12 mouse cellular contexts compared by ENCODE assay signal in genomic region chr2:160925203-160925602, GRCm38 (mm10). TPM values are rescaled to one million over a fixed set of nuclear protein-coding genes. Genes with fewer than 3 reads are reported as not detected.
DNase-seq lines count a peak whose midpoint lies in the region; TF ChIP-seq lines count a peak whose summit lies in the region.
"Had no signal": no experiment of that assay in that cellular context is flagged by ENCODE, and none has a peak within 500 bp of the region (broad histone marks: within the 10 kb centered on the region; RNA-seq: fewer than 3 reads in every experiment).

No protein-coding gene starts in this region.

- TF ChIP-seq CTCF in layer of hippocampus, adult 2 months (conservative IDR thresholded peaks at IDR 0.05) = no peak

- H3K27ac ChIP-seq in layer of hippocampus, adult 2 months = no peak overlapping the region
- H3K27ac ChIP-seq: embryonic facial prominence, embryonic 12.5 days had no signal

- peak; percentile 71 to 83 for DNase-seq in cerebellum, postnatal 10 days
- no peak for DNase-seq in cerebellum, adult 9-11 months
- DNase-seq in layer of hippocampus, adult 11-12 months (ENCODE audit: low spot score) = peak; percentile 41
- DNase-seq in layer of hippocampus, adult 2 months (ENCODE audit: low spot score in 2 of 2) = no peak
- DNase-seq in right cerebral cortex, postnatal 10 days (ENCODE audit: low spot score in 2 of 2) = peak; percentile 74
- DNase-seq in right cerebral cortex, postnatal 14 days = no peak
- DNase-seq in testis, postnatal 10 days (ENCODE audit: low spot score) = peak; percentile 59
- no peak for DNase-seq in neural tube, embryonic 10.5 days (ENCODE audit: extremely low spot score, low spot score)
- DNase-seq: cerebellum, adult 11-12 months had no signal

- no peak overlapping the region for H3K4me3 ChIP-seq in layer of hippocampus, adult 2 months
- H3K4me3 ChIP-seq: embryonic facial prominence, embryonic 12.5 days had no signal

RNA-seq across cellular contexts. Expression of gene Emilin3, which starts 13.1 kb away (rescaled TPM):
- under 1 TPM; 0.28 to 0.29 TPM for total RNA-seq in layer of hippocampus, adult 2 months (2021)
- total RNA-seq: granulocyte monocyte progenitor cell, adult 5-6 weeks; monocyte, adult 5-6 weeks had no signal

RNA-seq across cellular contexts. Expression of gene Lpin3, which starts 44.7 kb away (rescaled TPM):
- 1 to 10 TPM in 1 of 2 experiments, under 1 TPM in 1; 0.97 to 1.0 TPM for total RNA-seq in layer of hippocampus, adult 2 months (2021)
- total RNA-seq: granulocyte monocyte progenitor cell, adult 5-6 weeks; monocyte, adult 5-6 weeks had no signal

RNA-seq across cellular contexts. Expression of gene Zhx3, which starts 52.4 kb away (rescaled TPM):
- 100 to 1,000 TPM; 111 to 116 TPM for total RNA-seq in layer of hippocampus, adult 2 months (2021)

Comparison
In these comparisons a context has a peak if more than half of its experiments do, and no peak if none do; other contexts are left out.
1. DNase-seq: peak in cerebellum, postnatal 10 days (2 of 2), layer of hippocampus, adult 11-12 months (single experiment), right cerebral cortex, postnatal 10 days (2 of 2) and testis, postnatal 10 days (single experiment); none in cerebellum, adult 9-11 months (single experiment), layer of hippocampus, adult 2 months (0 of 2), right cerebral cortex, postnatal 14 days (single experiment) and neural tube, embryonic 10.5 days (single experiment).